In genomic region chr5:48187819-48188218, GRCm38 (mm10) we compare ENCODE assay signal across 25 mouse cellular contexts.
"Had no signal": no experiment of that assay in that cellular context is flagged by ENCODE, and none has a peak within 500 bp of the region (broad histone marks: within the 10 kb centered on the region; RNA-seq: fewer than 3 reads in every experiment).

No protein-coding gene starts in this region.

- H3K9ac ChIP-seq: heart, embryonic 13.5 days; heart, embryonic 15.5 days; hindbrain, embryonic 13.5 days; hindbrain, embryonic 15.5 days; limb, embryonic 13.5 days; limb, embryonic 15.5 days; liver, embryonic 12.5 days; liver, embryonic 14.5 days had no signal

- H3K4me1 ChIP-seq: heart, embryonic 13.5 days; heart, embryonic 15.5 days; hindbrain, embryonic 13.5 days; hindbrain, embryonic 15.5 days; limb, embryonic 13.5 days; limb, embryonic 15.5 days; liver, embryonic 12.5 days had no signal

- H3K4me2 ChIP-seq: heart, embryonic 11.5 days; heart, embryonic 13.5 days; heart, embryonic 15.5 days; hindbrain, embryonic 13.5 days; hindbrain, embryonic 15.5 days; limb, embryonic 13.5 days; limb, embryonic 15.5 days; liver, embryonic 12.5 days had no signal

- H3K36me3 ChIP-seq: heart, embryonic 15.5 days; hindbrain, embryonic 13.5 days; limb, embryonic 15.5 days; liver, embryonic 12.5 days had no signal

- ATAC-seq: hindbrain, postnatal 0 days; intestine, embryonic 16.5 days; liver, embryonic 12.5 days had no signal

- H3K4me3 ChIP-seq: heart, adult 2 months; heart, embryonic 13.5 days; heart, embryonic 15.5 days; hindbrain, embryonic 13.5 days; hindbrain, embryonic 15.5 days; layer of hippocampus, adult 2 months; left cerebral cortex, adult 2 months; limb, embryonic 13.5 days; limb, embryonic 15.5 days; liver, embryonic 12.5 days had no signal

- H3K27me3 ChIP-seq: heart, embryonic 13.5 days; heart, embryonic 15.5 days; hindbrain, embryonic 13.5 days; hindbrain, embryonic 15.5 days; limb, embryonic 13.5 days; limb, embryonic 15.5 days; liver, embryonic 12.5 days had no signal

- DNase-seq: gastrocnemius, postnatal 14 days; gastrocnemius, postnatal 36 days; heart, adult 11 months; heart, adult 2 months; heart, postnatal 14 days; heart, postnatal 36 days; kidney, adult 11 months; kidney, adult 8-10 months; kidney, postnatal 10 days; kidney, postnatal 25 days; kidney, postnatal 4 days; left cerebral cortex, postnatal 4 days had no signal

- H3K9me3 ChIP-seq: heart, embryonic 13.5 days; heart, embryonic 15.5 days; hindbrain, embryonic 13.5 days; hindbrain, embryonic 15.5 days; limb, embryonic 13.5 days; limb, embryonic 15.5 days; liver, embryonic 12.5 days had no signal

- H3K27ac ChIP-seq: heart, adult 2 months; heart, embryonic 13.5 days; heart, embryonic 15.5 days; hindbrain, embryonic 13.5 days; hindbrain, embryonic 15.5 days; hindbrain, postnatal 0 days; layer of hippocampus, adult 2 months; left cerebral cortex, adult 2 months; limb, embryonic 13.5 days; limb, embryonic 15.5 days; liver, embryonic 12.5 days; liver, embryonic 14.5 days had no signal
